Mouse (Mus musculus) midbrain, embryonic 10.5 days (tissue): ENCODE results near the gene Defa25. TPM values are rescaled to one million over a fixed set of nuclear protein-coding genes. Genes with fewer than 3 reads are reported as not detected.
"Not testable (repeated sequence)": the region's sequence is repeated elsewhere in the genome, so short reads cannot be mapped to it uniquely, and the experiment has no call there.

Experiments
- DNase-seq: peaks from one replicate; pipeline ENCODE4 v3.0.0-alpha.2; 2017; ENCODE audit warnings: low spot score
- H3K27ac ChIP-seq: fragments of 300-500 bp; sonication (generic); replicated peaks from 2 replicates; pipeline ENCODE4 v1.5.1; 2016; ENCODE audit warnings: mild to moderate bottlenecking
- H3K27me3 ChIP-seq: fragments of 300-500 bp; sonication (generic); 2 replicates; pipeline ENCODE4 v1.6.1; 2016; ENCODE audit warnings: low read depth, mild to moderate bottlenecking; ENCODE audit not compliant: poor library complexity, severe bottlenecking
- H3K36me3 ChIP-seq: fragments of 300-500 bp; sonication (generic); 2 replicates; pipeline ENCODE4 v1.6.1; 2016; ENCODE audit warnings: mild to moderate bottlenecking, moderate library complexity
- H3K4me1 ChIP-seq: fragments of 300-500 bp; sonication (generic); 2 replicates; pipeline ENCODE4 v1.6.1; 2016
- H3K4me3 ChIP-seq: fragments of 300-500 bp; sonication (generic); 2 replicates; pipeline ENCODE4 v1.5.1; 2016; ENCODE audit warnings: mild to moderate bottlenecking, moderate library complexity
- H3K9me3 ChIP-seq: fragments of 300-500 bp; sonication (generic); replicated peaks from 2 replicates; pipeline ENCODE4 v1.6.1; 2016; ENCODE audit warnings: mild to moderate bottlenecking
- WGBS: fragments of 180-500 bp; shearing (Covaris S2); methylation state at CpG from one replicate; pipeline ENCODE4 v1.1.7; 2016; 5-methylcytosine and 5-hydroxymethylcytosine counted together
- polyA plus RNA-seq: library from polyadenylated mRNA; unstranded; fragments of >200 nt; fragmentation: Nextera tagmentation; extraction: Ambion mirVana; gene quantifications from 2 replicates; pipeline ENCODE4 v1.2.1, GENCODE M21; 2016

Gene Defa25
- not detected in 2 replicates for polyA plus RNA-seq

- not testable (repeated sequence) for H3K4me1 ChIP-seq, H3K4me3 ChIP-seq, DNase-seq, H3K9me3 ChIP-seq, H3K27me3 ChIP-seq, H3K27ac ChIP-seq, H3K36me3 ChIP-seq
These were observed at the start of gene Defa25 for GRCm38 (mm10) chr8:21084142-21084541. Gene Defa25 (plus strand): TSS chr8:21084442.

- not testable (repeated sequence) for H3K4me1 ChIP-seq, H3K27me3 ChIP-seq, H3K4me3 ChIP-seq, H3K9me3 ChIP-seq, DNase-seq, H3K36me3 ChIP-seq, H3K27ac ChIP-seq
- WGBS = no CpG with 5 or more reads among the region's 1 CpGs
These were observed 29.5 kb upstream of the Defa25 start, which contains the start of gene Defa23 for GRCm38 (mm10) chr8:21054747-21055146. Gene Defa23 (plus strand): TSS chr8:21055047.

GRCm38 (mm10) chr8:21064738-21065137 lies 19.5 kb upstream of the Defa25 start, which contains the start of gene Defa35:
Gene Defa35 (plus strand): TSS chr8:21065038.
- not testable (repeated sequence) for H3K36me3 ChIP-seq, H3K27me3 ChIP-seq, H3K4me1 ChIP-seq, DNase-seq, H3K9me3 ChIP-seq, H3K4me3 ChIP-seq, H3K27ac ChIP-seq
- WGBS = 92% methylated on average over 1 of the region's 1 CpGs

- Histone ChIP-seq H3K9me3 (peaks cover 26% of the 10 kb centered on the region), H3K27ac (no peak overlapping the region), H3K36me3 (no peaks in the 10 kb centered on the region), H3K27me3 (no peaks in the 10 kb centered on the region), H3K4me1 (no peaks in the 10 kb centered on the region), H3K4me3 (no peak overlapping the region)
- DNase-seq = no peak
- WGBS = 45% methylated on average over 4 of the region's 4 CpGs
These were observed 8.9 kb downstream of the Defa25 start for GRCm38 (mm10) chr8:21093106-21093505.

- peaks cover 26% of the 10 kb centered on the region for H3K9me3 ChIP-seq
- not testable (repeated sequence) for H3K27me3 ChIP-seq, H3K27ac ChIP-seq, H3K36me3 ChIP-seq, DNase-seq, H3K4me3 ChIP-seq, H3K4me1 ChIP-seq
- WGBS = 80% methylated on average over 1 of the region's 2 CpGs
These were observed 11.7 kb downstream of the Defa25 start, which contains the start of gene Gm14851 for GRCm38 (mm10) chr8:21095950-21096349. Gene Gm14851 (minus strand): TSS chr8:21096050.

- H3K4me3 ChIP-seq, H3K27ac ChIP-seq, H3K27me3 ChIP-seq, DNase-seq, H3K36me3 ChIP-seq, H3K4me1 ChIP-seq: not testable (repeated sequence)
- H3K9me3 ChIP-seq = peaks cover 35% of the 10 kb centered on the region
- 63% methylated on average over 3 of the region's 3 CpGs for WGBS
These were observed 50.1 kb downstream of the Defa25 start, which contains the start of gene Defa30 for GRCm38 (mm10) chr8:21134342-21134741. Gene Defa30 (plus strand): TSS chr8:21134642.

Other genes with a start within 250 kb of the Defa25 start
- gene Defb33, start 191.8 kb upstream of the Defa25 start, polyA plus RNA-seq = not detected in 2 replicates
- gene Gm15056, start 181.8 kb upstream of the Defa25 start, polyA plus RNA-seq = not detected in 2 replicates
- gene Gm6040, start 162.4 kb upstream of the Defa25 start, polyA plus RNA-seq = not detected in 2 replicates
- not detected in 2 replicates for gene AY761185, start 139.7 kb upstream of the Defa25 start, polyA plus RNA-seq
- gene Defa21, start 58.9 kb upstream of the Defa25 start, polyA plus RNA-seq = not detected in 2 replicates
- not detected in 2 replicates for gene Defa23, start 29.4 kb upstream of the Defa25 start, polyA plus RNA-seq
- not detected in 2 replicates for gene Defa35, start 19.4 kb upstream of the Defa25 start, polyA plus RNA-seq
- gene Gm14851, start 11.6 kb downstream of the Defa25 start, polyA plus RNA-seq = not detected in 2 replicates
- gene Defa30, start 50.2 kb downstream of the Defa25 start, polyA plus RNA-seq = not detected in 2 replicates
- gene Defa22, start 77.8 kb downstream of the Defa25 start, polyA plus RNA-seq = not detected in 2 replicates
- not detected in 2 replicates for gene Defa31, start 107.2 kb downstream of the Defa25 start, polyA plus RNA-seq
- gene Gm15293, start 117.1 kb downstream of the Defa25 start, polyA plus RNA-seq = not detected in 2 replicates
- gene Gm15292, start 165.3 kb downstream of the Defa25 start, polyA plus RNA-seq = not detected in 2 replicates
- not detected in 2 replicates for gene Defa27, start 231.1 kb downstream of the Defa25 start, polyA plus RNA-seq
- gene Defa29, start 242.6 kb downstream of the Defa25 start, polyA plus RNA-seq = not detected in 2 replicates